Mouse (Mus musculus) ES-Bruce4 (cell line): ENCODE data around the gene Spata13. TPM values are rescaled to one million over a fixed set of nuclear protein-coding genes. Genes with fewer than 3 reads are reported as not detected.

Experiments
- H3K27ac ChIP-seq: 2 replicates; pipeline ENCODE4 v1.5.1; 2012; ENCODE audit warnings: low read length, inconsistent platforms; ENCODE audit not compliant: insufficient read depth
- H3K27me3 ChIP-seq: 2 replicates; pipeline ENCODE4 v1.6.1; 2012; ENCODE audit warnings: mild to moderate bottlenecking, low read length, inconsistent platforms; ENCODE audit not compliant: control insufficient read depth, poor library complexity, insufficient read depth, severe bottlenecking
- H3K36me3 ChIP-seq: 2 replicates; pipeline ENCODE4 v1.6.1; 2012; ENCODE audit warnings: inconsistent platforms, mild to moderate bottlenecking, low read length, moderate library complexity; ENCODE audit not compliant: control insufficient read depth, poor library complexity, insufficient read depth, severe bottlenecking
- H3K4me1 ChIP-seq: one replicate; pipeline ENCODE4 v1.8.1; 2011; ENCODE audit warnings: low read length; ENCODE audit not compliant: control insufficient read depth, insufficient read depth
- H3K4me3 ChIP-seq: 2 replicates; pipeline ENCODE4 v1.5.1; 2011; ENCODE audit warnings: low read depth, mild to moderate bottlenecking, low read length
- H3K9ac ChIP-seq: 2 replicates; pipeline ENCODE4 v1.6.1; 2012; ENCODE audit warnings: low read depth, mild to moderate bottlenecking, inconsistent platforms; ENCODE audit not compliant: poor library complexity, severe bottlenecking
- H3K9me3 ChIP-seq: replicated peaks from 2 replicates; pipeline ENCODE4 v1.6.1; 2012; ENCODE audit warnings: mild to moderate bottlenecking, low read length, inconsistent platforms; ENCODE audit not compliant: control insufficient read depth, poor library complexity, insufficient read depth, severe bottlenecking
- CTCF ChIP-seq: IDR thresholded peaks from one replicate; pipeline ENCODE4 v1.8.1; 2011; ENCODE audit warnings: low read depth, low read length
- EP300 ChIP-seq: IDR thresholded peaks from 2 replicates; pipeline ENCODE4 v1.6.1; 2011; ENCODE audit warnings: low read depth, low read length; ENCODE audit not compliant: insufficient read depth
- POLR2A ChIP-seq: IDR thresholded peaks from one replicate; pipeline ENCODE4 v1.8.1; 2011; ENCODE audit warnings: low read length; ENCODE audit not compliant: insufficient read depth
- polyA plus RNA-seq: library from polyadenylated mRNA; stranded (reverse); fragments of >200 nt; gene quantifications from 2 replicates; pipeline ENCODE4 v1.2.4, GENCODE M21; 2011; ENCODE audit warnings: low read depth; ENCODE audit not compliant: missing spikeins, insufficient read depth, insufficient read length

Spata13 gene
- polyA plus RNA-seq, 1 experiment, result 38.5 TPM

GRCm38 (mm10) chr14:60597571-60597970, 36.2 kb upstream of the Spata13 start:
- H3K4me1 ChIP-seq, result no peaks in the 10 kb centered on the region
- no peak overlapping the region for H3K27ac ChIP-seq
- no peaks in the 10 kb centered on the region for H3K9me3 ChIP-seq
- no peaks in the 10 kb centered on the region for H3K36me3 ChIP-seq
- TF ChIP-seq CTCF, result no peak
- no peak for TF ChIP-seq EP300
- TF ChIP-seq POLR2A, result no peak
- no peaks in the 10 kb centered on the region for H3K27me3 ChIP-seq
- no peak overlapping the region for H3K4me3 ChIP-seq
- no peak overlapping the region for H3K9ac ChIP-seq

- Histone ChIP-seq H3K9me3 (no peaks in the 10 kb centered on the region), H3K4me3 (no peak overlapping the region), H3K4me1 (no peaks in the 10 kb centered on the region), H3K36me3 (no peaks in the 10 kb centered on the region), H3K27ac (no peak overlapping the region), H3K27me3 (no peaks in the 10 kb centered on the region), H3K9ac (no peak overlapping the region)
- TF ChIP-seq EP300, result no peak
- TF ChIP-seq CTCF, result no peak
- no peak for TF ChIP-seq POLR2A
Observed at GRCm38 (mm10) chr14:60599044-60599443, 34.8 kb upstream of the Spata13 start.

GRCm38 (mm10) chr14:60605564-60605963, 28.2 kb upstream of the Spata13 start:
- Histone ChIP-seq H3K9me3 (no peaks in the 10 kb centered on the region), H3K4me1 (no peaks in the 10 kb centered on the region), H3K36me3 (no peaks in the 10 kb centered on the region), H3K27ac (no peak overlapping the region), H3K4me3 (no peak overlapping the region), H3K9ac (no peak overlapping the region), H3K27me3 (no peaks in the 10 kb centered on the region)
- TF ChIP-seq EP300, result no peak
- TF ChIP-seq CTCF, result no peak
- no peak for TF ChIP-seq POLR2A

- no peak overlapping the region for H3K4me3 ChIP-seq
- no peaks in the 10 kb centered on the region for H3K4me1 ChIP-seq
- no peaks in the 10 kb centered on the region for H3K27me3 ChIP-seq
- TF ChIP-seq CTCF, result no peak
- TF ChIP-seq EP300, result no peak
- TF ChIP-seq POLR2A, result no peak
- no peak overlapping the region for H3K27ac ChIP-seq
- H3K9ac ChIP-seq, result no peak overlapping the region
- no peaks in the 10 kb centered on the region for H3K9me3 ChIP-seq
- no peaks in the 10 kb centered on the region for H3K36me3 ChIP-seq
Observed at GRCm38 (mm10) chr14:60606194-60606593, 27.6 kb upstream of the Spata13 start.

- Histone ChIP-seq H3K27ac (no peak overlapping the region), H3K4me1 (no peaks in the 10 kb centered on the region), H3K9ac (no peak overlapping the region), H3K9me3 (no peaks in the 10 kb centered on the region), H3K27me3 (no peaks in the 10 kb centered on the region), H3K36me3 (no peaks in the 10 kb centered on the region), H3K4me3 (no peak overlapping the region)
- TF ChIP-seq CTCF (no peak), EP300 (no peak), POLR2A (no peak)
Observed at GRCm38 (mm10) chr14:60607743-60608142, 26.1 kb upstream of the Spata13 start.

GRCm38 (mm10) chr14:60609160-60609559, 24.6 kb upstream of the Spata13 start:
- Histone ChIP-seq H3K36me3 (no peaks in the 10 kb centered on the region), H3K27me3 (no peaks in the 10 kb centered on the region), H3K4me1 (no peaks in the 10 kb centered on the region), H3K9ac (no peak overlapping the region), H3K27ac (no peak overlapping the region), H3K4me3 (no peak overlapping the region), H3K9me3 (no peaks in the 10 kb centered on the region)
- TF ChIP-seq CTCF (no peak), EP300 (no peak), POLR2A (no peak)
